Mouse (Mus musculus) brown adipose tissue, adult 24 weeks (tissue): ENCODE data around the gene Rere. TPM values are rescaled to one million over a fixed set of nuclear protein-coding genes. Genes with fewer than 3 reads are reported as not detected.

Source experiments
- H3K27ac ChIP-seq: fragments of 200-500 bp; replicated peaks from 2 replicates; pipeline ENCODE4 v1.5.1; 2012; ENCODE audit warnings: low read depth, mild to moderate bottlenecking, low read length
- H3K4me1 ChIP-seq: fragments of 200-500 bp; 2 replicates; pipeline ENCODE4 v1.6.1; 2012; ENCODE audit warnings: low read length, mixed read lengths; ENCODE audit not compliant: control insufficient read depth, insufficient read depth, insufficient read length
- H3K4me3 ChIP-seq: fragments of 200-500 bp; 2 replicates; pipeline ENCODE4 v1.5.1; 2012; ENCODE audit warnings: low read depth, mild to moderate bottlenecking, low read length, moderate library complexity; ENCODE audit not compliant: insufficient read depth
- polyA plus RNA-seq: library from polyadenylated mRNA; stranded (reverse); fragments of >200 nt; gene quantifications from 2 replicates; pipeline ENCODE4 v1.2.4, GENCODE M21; 2012; ENCODE audit not compliant: missing spikeins, insufficient read depth, insufficient read length

Rere gene
- polyA plus RNA-seq, 1 experiment = 39.8 TPM

GRCm38 (mm10) chr4:150582966-150583776 lies 301.7 kb downstream of the Rere start:
- no peak overlapping the region for H3K4me3 ChIP-seq
- H3K27ac ChIP-seq = peak overlapping the region; percentile 98
- H3K4me1 ChIP-seq = peaks cover 51% of the 10 kb centered on the region

- peaks cover 52% of the 10 kb centered on the region for H3K4me1 ChIP-seq
- no peak overlapping the region for H3K4me3 ChIP-seq
- peak overlapping the region; percentile 72 for H3K27ac ChIP-seq
These were observed 302.3 kb downstream of the Rere start for GRCm38 (mm10) chr4:150583777-150584135.

GRCm38 (mm10) chr4:150585800-150586199 lies 304.4 kb downstream of the Rere start:
- Histone ChIP-seq H3K4me1 (peaks cover 51% of the 10 kb centered on the region), H3K27ac (peak overlapping the region; percentile 17; the same call in 1 of the 2 replicates), H3K4me3 (no peak overlapping the region)

GRCm38 (mm10) chr4:150586275-150586674 lies 304.8 kb downstream of the Rere start:
- peaks cover 50% of the 10 kb centered on the region for H3K4me1 ChIP-seq
- H3K4me3 ChIP-seq = no peak overlapping the region
- H3K27ac ChIP-seq = no peak overlapping the region

GRCm38 (mm10) chr4:150587597-150588299 lies 306.3 kb downstream of the Rere start:
- Histone ChIP-seq H3K4me1 (peaks cover 52% of the 10 kb centered on the region), H3K4me3 (no peak overlapping the region), H3K27ac (peak overlapping the region; percentile 26; the same call in 1 of the 2 replicates)

- H3K4me3 ChIP-seq = no peak overlapping the region
- peaks cover 50% of the 10 kb centered on the region for H3K4me1 ChIP-seq
- no peak overlapping the region; the same call in 1 of the 2 replicates for H3K27ac ChIP-seq
These were observed 306.8 kb downstream of the Rere start for GRCm38 (mm10) chr4:150588300-150588621.

- Histone ChIP-seq H3K4me1 (peaks cover 48% of the 10 kb centered on the region), H3K27ac (peak overlapping the region; percentile 0; the same call in 1 of the 2 replicates)
These were observed 309.3 kb downstream of the Rere start for GRCm38 (mm10) chr4:150590621-150591282.

GRCm38 (mm10) chr4:150591602-150592001 lies 310.2 kb downstream of the Rere start:
- no peak overlapping the region for H3K4me3 ChIP-seq
- no peak overlapping the region for H3K27ac ChIP-seq
- peaks cover 49% of the 10 kb centered on the region for H3K4me1 ChIP-seq

More at GRCm38 (mm10) chr4:150590621-150591282, 309.3 kb downstream of the Rere start:
- H3K4me3 ChIP-seq = no peak overlapping the region

GRCm38 (mm10) chr4:150592087-150592486 lies 310.6 kb downstream of the Rere start:
- Histone ChIP-seq H3K4me1 (peaks cover 49% of the 10 kb centered on the region), H3K4me3 (no peak overlapping the region), H3K27ac (0 out of 2 replicates have a peak overlapping the region, but pooled peaks have one; percentile 9)

GRCm38 (mm10) chr4:150593473-150594217 lies 312.2 kb downstream of the Rere start:
- Histone ChIP-seq H3K4me3 (no peak overlapping the region), H3K27ac (peak overlapping the region; percentile 61), H3K4me1 (peaks cover 46% of the 10 kb centered on the region)

GRCm38 (mm10) chr4:150594298-150594829 lies 312.9 kb downstream of the Rere start:
- no peak overlapping the region for H3K4me3 ChIP-seq
- peak overlapping the region; percentile 35 for H3K27ac ChIP-seq
- H3K4me1 ChIP-seq = peaks cover 46% of the 10 kb centered on the region

- Histone ChIP-seq H3K4me3 (no peak overlapping the region), H3K27ac (no peak overlapping the region), H3K4me1 (peaks cover 46% of the 10 kb centered on the region)
These were observed 313.6 kb downstream of the Rere start for GRCm38 (mm10) chr4:150595071-150595470.

GRCm38 (mm10) chr4:150595991-150596390 lies 314.5 kb downstream of the Rere start:
- Histone ChIP-seq H3K27ac (no peak overlapping the region), H3K4me3 (no peak overlapping the region), H3K4me1 (peaks cover 43% of the 10 kb centered on the region)

GRCm38 (mm10) chr4:150598686-150599085 lies 317.2 kb downstream of the Rere start:
- no peak overlapping the region for H3K27ac ChIP-seq
- no peak overlapping the region for H3K4me3 ChIP-seq
- peaks cover 25% of the 10 kb centered on the region for H3K4me1 ChIP-seq
